Mouse (Mus musculus) hindbrain, embryonic 15.5 days (tissue): ENCODE results near the gene Cbx3. TPM values are rescaled to one million over a fixed set of nuclear protein-coding genes. Genes with fewer than 3 reads are reported as not detected.
A peak's percentile ranks its signal among the peaks of the same experiment; 100 is the strongest.

Experiments used
- ATAC-seq: fragments of 200-750 bp; cut with Nextera tagmentation; 2 replicates; pipeline ENCODE4 v1.8.0; 2017; ENCODE audit warnings: low read depth, moderate number of reproducible peaks, moderate TSS enrichment; ENCODE audit not compliant: low FRiP score
- H3K27ac ChIP-seq: fragments of 300-500 bp; sonication (generic); replicated peaks from 2 replicates; pipeline ENCODE4 v1.5.1; 2015; ENCODE audit warnings: mild to moderate bottlenecking, inconsistent platforms
- H3K27me3 ChIP-seq: fragments of 300-500 bp; sonication (generic); 2 replicates; pipeline ENCODE4 v1.6.1; 2015; ENCODE audit warnings: control low read depth, inconsistent platforms
- H3K36me3 ChIP-seq: fragments of 300-500 bp; sonication (generic); 2 replicates; pipeline ENCODE4 v1.6.1; 2015; ENCODE audit warnings: control low read depth, inconsistent platforms
- H3K4me1 ChIP-seq: fragments of 300-500 bp; sonication (generic); replicated peaks from 2 replicates; pipeline ENCODE4 v1.6.1; 2015; ENCODE audit warnings: control low read depth, inconsistent platforms
- H3K4me2 ChIP-seq: fragments of 300-500 bp; sonication (generic); 2 replicates; pipeline ENCODE4 v1.6.1; 2015; ENCODE audit warnings: moderate library complexity, mild to moderate bottlenecking, inconsistent platforms
- H3K4me3 ChIP-seq: fragments of 300-500 bp; sonication (generic); 2 replicates; pipeline ENCODE4 v1.5.1; 2015; ENCODE audit warnings: mild to moderate bottlenecking, inconsistent platforms
- H3K9ac ChIP-seq: fragments of 300-500 bp; sonication (generic); 2 replicates; pipeline ENCODE4 v1.6.1; 2015; ENCODE audit warnings: inconsistent platforms
- H3K9me3 ChIP-seq: fragments of 300-500 bp; sonication (generic); 2 replicates; pipeline ENCODE4 v1.6.1; 2016; ENCODE audit warnings: control low read depth, inconsistent platforms
- WGBS: fragments of 180-500 bp; shearing (Covaris S2); methylation state at CpG from one replicate; pipeline ENCODE4 v1.1.7; 2015; 5-methylcytosine and 5-hydroxymethylcytosine counted together
- polyA plus RNA-seq: library from polyadenylated mRNA; unstranded; fragments of >200 nt; fragmentation: Nextera tagmentation; extraction: Ambion mirVana; gene quantifications from 2 replicates; pipeline ENCODE4 v1.2.1, GENCODE M21; 2015

Gene Cbx3
- 335 and 378 TPM in 2 replicates for polyA plus RNA-seq

GRCm38 (mm10) chr6:51470311-51471178 lies at the start of gene Cbx3:
TSS of gene Cbx3 (plus strand) at chr6:51470360.
- H3K9ac ChIP-seq: peak within 1 kb of the TSS; percentile 99
- H3K36me3 ChIP-seq: peaks cover 23% of the 10 kb centered on the region
- H3K4me2 ChIP-seq: peak within 1 kb of the TSS; percentile 68
- H3K27me3 ChIP-seq: no peaks in the 10 kb centered on the region
- H3K4me3 ChIP-seq: peak within 1 kb of the TSS; percentile 79
- H3K27ac ChIP-seq: peak within 1 kb of the TSS; percentile 100
- ATAC-seq: peak; percentile 88
- H3K9me3 ChIP-seq: no peaks in the 10 kb centered on the region
- WGBS: under 1% methylated on average over 80 of the region's 99 CpGs
- peaks cover 43% of the 10 kb centered on the region for H3K4me1 ChIP-seq

GRCm38 (mm10) chr6:51423466-51424122 lies 46.6 kb upstream of the Cbx3 start:
- H3K4me3 ChIP-seq: no peak overlapping the region
- ATAC-seq: no peak
- no peaks in the 10 kb centered on the region for H3K27me3 ChIP-seq
- no peak overlapping the region for H3K27ac ChIP-seq
- no peaks in the 10 kb centered on the region for H3K36me3 ChIP-seq
- no peaks in the 10 kb centered on the region for H3K9me3 ChIP-seq
- H3K4me2 ChIP-seq: no peak overlapping the region
- no peaks in the 10 kb centered on the region for H3K4me1 ChIP-seq
- WGBS: 52% methylated on average over 11 of the region's 11 CpGs
- no peak overlapping the region for H3K9ac ChIP-seq

- WGBS: 95% methylated on average over 2 of the region's 2 CpGs
- H3K27ac ChIP-seq: no peak overlapping the region
- no peak overlapping the region for H3K4me3 ChIP-seq
- no peak for ATAC-seq
- no peaks in the 10 kb centered on the region for H3K36me3 ChIP-seq
- H3K4me1 ChIP-seq: no peaks in the 10 kb centered on the region
- no peak overlapping the region for H3K9ac ChIP-seq
- no peaks in the 10 kb centered on the region for H3K27me3 ChIP-seq
- H3K9me3 ChIP-seq: no peaks in the 10 kb centered on the region
- H3K4me2 ChIP-seq: no peak overlapping the region
Measured at GRCm38 (mm10) chr6:51424537-51424936, 45.6 kb upstream of the Cbx3 start.

- H3K36me3 ChIP-seq: no peaks in the 10 kb centered on the region
- ATAC-seq: peak; percentile 75
- H3K4me1 ChIP-seq: peaks cover 17% of the 10 kb centered on the region; the same call in 1 of the 2 replicates
- WGBS: under 1% methylated on average over 74 of the region's 74 CpGs
- H3K4me2 ChIP-seq: peak within 1 kb of the TSS; percentile 82
- peak within 1 kb of the TSS; percentile 46 for H3K9ac ChIP-seq
- no peaks in the 10 kb centered on the region for H3K9me3 ChIP-seq
- peak within 1 kb of the TSS; percentile 50 for H3K4me3 ChIP-seq
- H3K27ac ChIP-seq: no peak within 1 kb of the TSS
- peaks cover 6% of the 10 kb centered on the region for H3K27me3 ChIP-seq
Measured at GRCm38 (mm10) chr6:51432535-51433397, 37.4 kb upstream of the Cbx3 start, which contains the start of gene Nfe2l3. TSS of gene Nfe2l3 (plus strand) at chr6:51432670.

GRCm38 (mm10) chr6:51434270-51434669 lies 35.9 kb upstream of the Cbx3 start:
- no peak for ATAC-seq
- Histone ChIP-seq H3K4me3 (peak overlapping the region; percentile 50), H3K4me1 (peaks cover 17% of the 10 kb centered on the region; the same call in 1 of the 2 replicates), H3K9me3 (no peaks in the 10 kb centered on the region), H3K4me2 (peak overlapping the region; percentile 82), H3K36me3 (no peaks in the 10 kb centered on the region), H3K27ac (no peak overlapping the region), H3K9ac (no peak overlapping the region), H3K27me3 (peaks cover 6% of the 10 kb centered on the region)
- 46% methylated on average over 7 of the region's 7 CpGs for WGBS

- Histone ChIP-seq H3K4me3 (no peak overlapping the region), H3K9me3 (no peaks in the 10 kb centered on the region), H3K27me3 (no peaks in the 10 kb centered on the region), H3K4me1 (peaks cover 11% of the 10 kb centered on the region; the same call in 1 of the 2 replicates), H3K9ac (no peak overlapping the region), H3K4me2 (no peak overlapping the region), H3K27ac (no peak overlapping the region), H3K36me3 (no peaks in the 10 kb centered on the region)
- WGBS: 81% methylated on average over 4 of the region's 4 CpGs
- ATAC-seq: no peak
Measured at GRCm38 (mm10) chr6:51437665-51438064, 32.5 kb upstream of the Cbx3 start.

- no peak for ATAC-seq
- 69% methylated on average over 9 of the region's 9 CpGs for WGBS
- H3K27ac ChIP-seq: no peak overlapping the region
- H3K27me3 ChIP-seq: no peaks in the 10 kb centered on the region
- H3K9ac ChIP-seq: no peak overlapping the region
- no peaks in the 10 kb centered on the region for H3K36me3 ChIP-seq
- 0 out of 2 replicates have a peak, but pooled peaks cover 4% of the 10 kb centered on the region for H3K4me1 ChIP-seq
- H3K4me2 ChIP-seq: no peak overlapping the region
- no peaks in the 10 kb centered on the region for H3K9me3 ChIP-seq
- H3K4me3 ChIP-seq: no peak overlapping the region
Measured at GRCm38 (mm10) chr6:51438826-51439330, 31.3 kb upstream of the Cbx3 start.

GRCm38 (mm10) chr6:51442191-51442835 lies 27.8 kb upstream of the Cbx3 start:
- Histone ChIP-seq H3K27me3 (no peaks in the 10 kb centered on the region), H3K4me3 (no peak overlapping the region), H3K9ac (no peak overlapping the region), H3K4me1 (no peaks in the 10 kb centered on the region), H3K4me2 (no peak overlapping the region), H3K36me3 (no peaks in the 10 kb centered on the region), H3K9me3 (no peaks in the 10 kb centered on the region), H3K27ac (no peak overlapping the region)
- no peak for ATAC-seq
- WGBS: 59% methylated on average over 9 of the region's 9 CpGs

GRCm38 (mm10) chr6:51452927-51453503 lies 17.1 kb upstream of the Cbx3 start:
- H3K4me3 ChIP-seq: no peak overlapping the region
- no peak overlapping the region for H3K4me2 ChIP-seq
- H3K27ac ChIP-seq: no peak overlapping the region
- no peak for ATAC-seq
- H3K27me3 ChIP-seq: no peaks in the 10 kb centered on the region
- peaks cover 10% of the 10 kb centered on the region for H3K36me3 ChIP-seq
- H3K9me3 ChIP-seq: no peaks in the 10 kb centered on the region
- WGBS: 65% methylated on average over 7 of the region's 7 CpGs
- H3K9ac ChIP-seq: no peak overlapping the region
- 0 out of 2 replicates have a peak, but pooled peaks cover 6% of the 10 kb centered on the region for H3K4me1 ChIP-seq

GRCm38 (mm10) chr6:51454949-51455348 lies 15.2 kb upstream of the Cbx3 start:
- H3K36me3 ChIP-seq: peaks cover 17% of the 10 kb centered on the region
- H3K9me3 ChIP-seq: no peaks in the 10 kb centered on the region
- no peak for ATAC-seq
- H3K4me1 ChIP-seq: 0 out of 2 replicates have a peak, but pooled peaks cover 6% of the 10 kb centered on the region
- no peaks in the 10 kb centered on the region for H3K27me3 ChIP-seq
- H3K4me2 ChIP-seq: no peak overlapping the region
- WGBS: 83% methylated on average over 3 of the region's 3 CpGs
- H3K4me3 ChIP-seq: no peak overlapping the region
- H3K9ac ChIP-seq: no peak overlapping the region
- no peak overlapping the region for H3K27ac ChIP-seq

GRCm38 (mm10) chr6:51456198-51456597 lies 14.0 kb upstream of the Cbx3 start:
- 0 out of 2 replicates have a peak, but pooled peaks cover 3% of the 10 kb centered on the region for H3K4me1 ChIP-seq
- no peak overlapping the region for H3K4me3 ChIP-seq
- H3K27me3 ChIP-seq: no peaks in the 10 kb centered on the region
- peaks cover 26% of the 10 kb centered on the region for H3K36me3 ChIP-seq
- no peak overlapping the region for H3K4me2 ChIP-seq
- no peak overlapping the region for H3K9ac ChIP-seq
- 98% methylated on average over 1 of the region's 1 CpGs for WGBS
- no peak overlapping the region for H3K27ac ChIP-seq
- ATAC-seq: no peak
- no peaks in the 10 kb centered on the region for H3K9me3 ChIP-seq
